Mouse (Mus musculus): ENCODE measurements around the gene Fer.

Fer gene

DNA sequence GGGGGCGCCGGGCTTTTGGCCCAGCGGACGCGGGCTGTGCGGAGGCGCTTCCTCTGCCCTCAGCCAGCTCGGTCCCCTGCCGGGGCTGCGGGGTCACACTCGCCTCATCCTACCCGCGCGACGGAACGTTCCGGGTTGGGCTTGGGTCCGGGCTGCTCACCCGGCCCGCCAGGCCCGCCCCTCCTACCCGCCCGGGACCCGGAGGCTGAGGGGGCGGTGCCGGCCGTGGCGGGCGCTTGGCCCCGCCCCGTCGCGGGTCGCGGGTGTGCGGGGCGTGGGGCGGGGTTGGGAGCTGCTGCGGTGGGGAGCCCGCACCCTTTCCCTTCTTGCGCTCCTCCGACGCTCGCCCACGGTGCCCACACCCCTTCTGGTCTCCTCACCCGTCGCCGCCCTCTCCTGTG is 1.3 kb downstream of the Fer start:
- DNase-seq (ENCODE audit: low read depth, low spot score) = no peak

GRCm38 (mm10) chr17:63871773-63872172 is 8.9 kb downstream of the Fer start:
- DNase-seq (ENCODE audit: low read depth, low spot score) = no peak

GRCm38 (mm10) chr17:63878889-63879288 is 16.0 kb downstream of the Fer start:
- DNase-seq (ENCODE audit: low read depth, low spot score) = no peak

GRCm38 (mm10) chr17:63880009-63880408 is 17.1 kb downstream of the Fer start:
- no peak for DNase-seq (ENCODE audit: low read depth, low spot score)

GRCm38 (mm10) chr17:63886988-63887387 is 24.1 kb downstream of the Fer start:
- no peak for DNase-seq (ENCODE audit: low read depth, low spot score)

DNA sequence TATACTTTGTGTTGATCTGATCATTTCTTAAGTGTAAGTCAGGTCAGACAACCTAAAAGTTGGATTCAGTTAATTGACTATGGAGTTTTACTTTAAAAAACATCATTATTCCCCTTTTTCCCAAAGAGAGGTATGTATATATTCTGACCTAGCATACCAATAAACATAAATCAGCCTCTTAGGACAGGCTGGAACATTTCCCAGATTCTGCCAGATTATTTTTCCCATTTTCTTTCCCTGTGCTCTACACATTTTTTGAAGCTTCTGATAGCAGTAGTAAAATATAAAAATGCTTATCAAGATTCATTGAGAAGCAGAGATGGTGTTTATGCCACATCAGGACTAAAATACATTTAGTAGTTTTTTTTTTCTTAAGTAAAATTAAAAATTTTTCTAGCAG is 27.7 kb downstream of the Fer start:
- no peak for DNase-seq (ENCODE audit: low read depth, low spot score)

DNA sequence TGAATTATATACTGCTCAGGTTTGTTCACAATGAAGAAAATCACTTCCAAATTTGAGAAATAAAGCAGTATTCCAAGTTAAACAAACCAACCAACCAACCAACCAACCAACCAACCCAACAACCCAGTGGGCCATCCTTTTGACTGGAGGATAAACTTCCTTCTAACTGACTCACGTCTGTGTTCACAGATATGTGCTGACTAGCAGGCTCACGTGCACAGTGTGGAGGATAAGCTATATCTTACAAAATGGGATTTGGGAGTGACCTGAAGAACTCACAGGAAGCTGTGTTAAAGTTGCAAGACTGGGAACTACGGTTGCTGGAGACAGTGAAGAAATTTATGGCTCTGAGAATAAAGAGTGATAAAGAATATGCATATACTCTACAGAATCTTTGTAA is 33.0 kb downstream of the Fer start:
- DNase-seq (ENCODE audit: low read depth, low spot score) = no peak

GRCm38 (mm10) chr17:63897050-63897449 is 34.2 kb downstream of the Fer start:
- DNase-seq (ENCODE audit: low read depth, low spot score) = peak; percentile 5

- DNase-seq (ENCODE audit: low read depth, low spot score) = no peak
Measured at GRCm38 (mm10) chr17:63909297-63909696, 46.4 kb downstream of the Fer start.

GRCm38 (mm10) chr17:63921601-63922203 is 58.8 kb downstream of the Fer start:
- DNase-seq (ENCODE audit: low read depth, low spot score) = no peak

DNA sequence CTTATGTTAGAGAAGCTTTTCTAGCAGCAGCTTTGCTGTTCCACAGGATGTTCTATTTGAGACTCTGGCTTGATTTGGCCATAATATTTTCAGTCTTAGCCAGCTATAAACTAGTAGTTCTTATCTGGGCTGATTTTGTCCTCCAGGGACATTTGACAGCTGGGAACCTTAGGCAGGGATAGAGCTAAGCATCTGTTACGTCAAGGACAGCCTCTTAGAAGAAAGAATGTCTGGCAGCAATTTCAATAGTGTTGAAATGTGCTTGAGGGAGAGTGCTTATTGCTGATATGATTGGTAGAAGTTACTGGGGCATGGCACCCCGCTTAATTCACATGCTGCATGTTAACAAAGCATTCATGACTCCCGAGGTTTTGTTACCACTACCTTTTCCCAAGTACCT is 62.7 kb downstream of the Fer start:
- DNase-seq (ENCODE audit: low read depth, low spot score) = no peak

DNA sequence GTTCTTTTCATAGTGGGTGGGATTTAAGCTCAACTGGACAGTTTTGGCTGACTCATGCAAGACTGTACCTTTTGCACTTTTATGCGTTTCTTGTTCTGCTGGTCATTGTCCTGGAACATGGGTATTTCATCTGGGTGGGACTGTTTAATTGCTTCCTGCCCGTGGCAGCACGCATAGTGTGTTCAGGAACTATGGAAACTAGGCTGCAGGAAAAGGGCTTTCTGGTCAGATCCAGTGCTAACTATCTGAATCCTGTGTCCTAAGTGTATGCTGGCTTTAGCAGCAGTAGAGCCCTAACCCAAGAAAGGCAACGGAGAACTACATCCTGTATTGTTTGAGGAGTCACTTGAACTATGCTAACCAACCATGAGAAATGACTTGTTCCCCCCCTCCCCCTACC is 67.8 kb downstream of the Fer start:
- DNase-seq (ENCODE audit: low read depth, low spot score) = no peak

GRCm38 (mm10) chr17:63931556-63931955 is 68.7 kb downstream of the Fer start:
- DNase-seq (ENCODE audit: low read depth, low spot score) = no peak

DNA sequence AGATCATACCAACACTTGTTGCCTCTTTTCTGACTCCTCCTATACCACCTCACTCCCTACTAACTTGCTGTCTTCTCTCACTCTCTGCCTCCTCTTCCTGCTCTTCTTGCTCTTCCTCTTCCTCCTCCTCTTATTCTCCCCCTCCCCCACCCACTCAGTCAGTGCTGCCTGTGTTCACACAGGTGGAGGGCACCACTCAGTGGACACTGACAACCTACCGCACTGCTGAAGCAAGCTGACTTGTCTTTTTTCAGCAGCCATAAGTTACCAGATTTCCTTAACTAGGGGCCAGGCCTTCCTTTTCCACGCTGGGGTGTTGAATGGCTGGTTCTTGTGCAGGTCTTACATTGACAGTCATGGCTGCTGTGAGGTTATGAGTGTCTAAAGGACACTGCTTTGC is 72.5 kb downstream of the Fer start:
- DNase-seq (ENCODE audit: low read depth, low spot score) = no peak

DNA sequence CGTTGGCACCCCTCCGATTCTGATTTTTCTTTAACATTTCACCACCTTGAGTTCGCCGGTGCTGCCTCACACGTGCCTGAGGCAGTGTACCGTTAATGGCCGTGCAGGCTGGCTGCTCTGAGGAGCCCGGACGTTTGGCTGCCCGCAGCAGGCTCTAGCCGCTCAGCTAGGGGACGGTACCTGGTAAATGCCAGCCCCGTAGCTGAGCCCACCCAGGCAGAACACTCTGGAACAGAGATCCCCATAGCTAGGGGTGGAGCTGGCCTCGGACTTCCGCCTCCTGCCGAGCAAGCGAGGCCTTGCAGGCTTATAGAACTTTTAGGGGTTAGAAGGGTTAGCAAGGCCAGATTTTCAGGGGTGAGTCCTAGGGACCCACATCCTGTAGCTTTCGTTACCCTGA is 75.0 kb downstream of the Fer start:
- DNase-seq (ENCODE audit: low read depth, low spot score) = no peak

GRCm38 (mm10) chr17:63946772-63947171 is 83.9 kb downstream of the Fer start:
- no peak for DNase-seq (ENCODE audit: low read depth, low spot score)

DNA sequence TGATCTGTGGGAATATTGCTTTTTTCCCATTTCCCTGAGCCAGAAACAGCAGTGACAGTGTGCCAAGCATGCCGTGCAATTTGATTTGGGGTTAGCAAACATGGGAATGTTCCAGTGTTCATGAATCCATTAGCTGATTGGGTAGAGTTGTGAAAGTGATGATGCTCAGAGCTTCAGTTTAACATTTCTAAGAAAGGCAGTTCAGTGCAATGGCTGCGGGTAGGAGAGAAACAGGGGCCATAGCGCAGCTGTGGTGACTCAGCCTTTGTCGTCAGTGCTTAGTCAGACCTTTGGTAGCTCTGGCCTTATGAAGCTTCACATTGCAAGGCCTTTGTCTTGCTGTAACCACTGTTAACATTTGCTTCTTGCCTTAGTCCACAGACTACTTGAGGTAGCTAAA is 85.9 kb downstream of the Fer start:
- DNase-seq (ENCODE audit: low read depth, low spot score) = no peak

DNA sequence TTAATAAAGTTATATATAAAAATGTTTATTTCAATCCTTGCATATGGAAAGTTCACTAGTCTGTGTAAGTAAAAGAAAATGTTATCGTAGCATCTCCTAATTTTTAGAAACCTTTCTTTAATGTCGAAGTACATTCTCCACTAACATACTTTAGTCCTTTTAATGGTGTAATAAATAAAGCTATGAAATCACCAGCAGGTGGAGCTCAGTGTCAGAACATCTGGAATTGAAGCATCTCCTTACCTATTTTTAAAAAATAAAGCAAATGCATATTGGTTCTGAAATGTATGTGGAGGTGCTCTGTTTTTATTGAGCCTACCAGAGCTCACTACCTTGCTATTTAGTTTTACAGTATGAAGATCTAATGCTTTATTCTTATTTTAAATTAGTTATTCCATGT is 88.6 kb downstream of the Fer start:
- no peak for DNase-seq (ENCODE audit: low read depth, low spot score)

DNA sequence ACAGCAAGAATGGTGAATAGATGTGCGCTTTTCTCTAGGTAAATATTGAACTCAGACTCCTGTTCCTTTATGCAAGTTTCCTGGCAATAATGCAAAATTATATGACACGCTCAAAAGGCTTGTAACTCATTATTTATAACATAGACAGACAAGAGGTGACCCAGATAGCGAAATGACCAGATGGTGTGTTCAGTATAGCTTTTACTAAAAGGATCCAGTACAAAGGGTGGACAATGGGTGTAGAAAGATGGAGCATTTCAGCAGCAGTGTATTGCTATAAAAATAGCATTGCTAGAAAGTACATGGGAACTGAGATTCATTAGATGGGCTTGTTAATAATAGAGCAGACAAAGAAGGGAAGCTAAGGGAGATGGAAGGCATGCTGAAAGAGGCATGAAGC is 104.2 kb downstream of the Fer start:
- DNase-seq (ENCODE audit: low read depth, low spot score) = no peak

DNA sequence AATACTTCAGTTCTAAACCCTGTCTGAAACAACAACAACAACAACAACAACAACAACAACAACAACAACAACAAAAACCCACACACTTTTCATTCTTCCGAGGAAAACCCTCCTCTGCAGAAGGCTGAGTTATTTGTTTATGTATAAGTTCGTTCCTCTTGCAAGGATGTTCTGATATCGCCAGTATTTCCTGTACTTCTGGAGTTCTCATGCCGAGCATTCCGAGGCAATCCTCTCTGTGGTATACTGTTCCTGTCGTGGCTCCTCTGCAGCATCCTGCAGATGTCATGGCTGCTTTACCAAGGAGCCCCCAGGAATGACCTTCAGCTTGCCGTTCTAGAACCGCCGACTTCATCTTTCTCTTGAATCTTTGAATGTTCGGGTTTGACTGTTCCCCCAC is 106.6 kb downstream of the Fer start:
- no peak for DNase-seq (ENCODE audit: low read depth, low spot score)

GRCm38 (mm10) chr17:63970239-63970638 is 107.4 kb downstream of the Fer start:
- no peak for DNase-seq (ENCODE audit: low read depth, low spot score)

DNA sequence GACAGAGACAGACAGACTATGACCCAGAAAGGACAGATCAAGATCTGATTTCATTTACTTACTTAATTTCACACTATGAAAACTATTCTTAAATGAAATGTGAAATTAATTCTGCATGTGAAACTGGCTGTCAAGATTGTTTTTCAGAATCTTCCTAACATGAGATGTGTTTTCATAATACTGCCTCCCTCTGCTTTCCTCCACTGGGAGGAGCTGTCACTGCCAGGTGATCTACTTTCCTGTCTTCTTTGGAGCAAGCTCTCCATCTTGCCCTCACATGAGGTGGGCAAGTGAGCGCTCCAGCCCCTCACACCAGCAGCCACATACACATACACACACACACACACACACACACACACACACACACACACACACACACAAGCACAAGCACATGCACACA is 108.1 kb downstream of the Fer start:
- no peak for DNase-seq (ENCODE audit: low read depth, low spot score)

- DNase-seq (ENCODE audit: low read depth, low spot score) = no peak
Measured at GRCm38 (mm10) chr17:63972181-63972580, 109.3 kb downstream of the Fer start.

DNA sequence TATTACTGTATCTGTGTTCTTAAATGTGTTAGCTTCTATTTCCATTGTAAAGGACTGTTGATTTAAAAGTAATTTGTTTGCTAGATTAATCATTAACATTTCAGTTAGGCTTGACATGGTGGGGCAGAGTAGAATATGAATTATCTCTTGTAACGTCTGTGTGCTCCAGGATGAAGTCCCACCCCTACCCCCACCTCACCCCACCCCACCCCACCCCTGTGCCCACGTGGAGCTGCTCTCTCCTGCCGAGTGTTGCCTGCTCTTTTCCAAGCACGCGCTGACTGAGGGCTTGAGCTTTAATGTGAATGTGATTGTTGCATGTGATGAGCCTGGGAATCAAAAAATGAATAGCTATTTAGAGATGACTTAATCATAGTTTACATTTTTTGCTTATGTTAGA is 110.9 kb downstream of the Fer start:
- DNase-seq (ENCODE audit: low read depth, low spot score) = no peak

All from CD4-positive helper T cell, adult 2 months (primary cell).